Mouse (Mus musculus): ENCODE results near the gene Mrps6. TPM values are rescaled to one million over a fixed set of nuclear protein-coding genes. Genes with fewer than 3 reads are reported as not detected.

Gene Mrps6
- total and polyA plus RNA-seq, 3 experiments = 28.4 to 93.4 (median 39.7) TPM

- no peaks in the 10 kb centered on the region for H3K9me3 ChIP-seq (replicated peaks; ENCODE audit: low read length)
- no peak overlapping the region for H3K9ac ChIP-seq (ENCODE audit: insufficient read depth, low read depth)
- no peaks in the 10 kb centered on the region for H3K79me2 ChIP-seq (replicated peaks; ENCODE audit: control insufficient read depth, extremely low read depth, insufficient read depth, poor library complexity, severe bottlenecking)
- no peaks in the 10 kb centered on the region for H3K27me3 ChIP-seq (replicated peaks)
- H3K4me1 ChIP-seq (ENCODE audit: control insufficient read depth in 1 of 2, insufficient read depth in 2 of 2) = peaks cover 2 to 13% of the 10 kb centered on the region in 2 experiments; a peak in 2 of 4 replicates
- H3K4me3 ChIP-seq (replicated peaks in 1 of 3; ENCODE audit: low read depth in 2 of 3, low read length in 2 of 3, poor library complexity in 1 of 3) = no peak overlapping the region
- no peak for DNase-seq (ENCODE audit: extremely low read depth)
- in situ Hi-C loops (cut with MboI; ENCODE audit: low pct_ligation_motif_present, low pct_unique_long_range_greater_than_20kb, low sequenced_read_pairs) (no loop called here), dilution Hi-C loops (cut with MboI; ENCODE audit: extremely low pct_ligation_motif_present, extremely low pct_unique_long_range_greater_than_20kb, low sequenced_read_pairs) (no loop called here)
- H3K27ac ChIP-seq (ENCODE audit: insufficient read depth, low read depth) = no peak overlapping the region
- no peaks in the 10 kb centered on the region for H3K36me3 ChIP-seq (replicated peaks in 1 of 2; ENCODE audit: control insufficient read depth in 1 of 2, insufficient read depth in 1 of 2, low read length in 1 of 2)
- H3K4me2 ChIP-seq (ENCODE audit: insufficient read depth, low read depth, poor library complexity, severe bottlenecking) = no peak overlapping the region
- TF ChIP-seq IRF4 (IDR thresholded peaks at IDR 0.05; ENCODE audit: low read depth, low read length) (no peak), GABPA (IDR thresholded peaks at IDR 0.05; ENCODE audit: insufficient replicate concordance, low read depth, low read length) (no peak), NELFE (IDR thresholded peaks at IDR 0.05; ENCODE audit: low read depth, low read length) (no peak), UBTF (IDR thresholded peaks at IDR 0.05; ENCODE audit: low read depth, low read length) (no peak), NRF1 (IDR thresholded peaks at IDR 0.05; ENCODE audit: low read depth, low read length) (no peak), TBP (conservative IDR thresholded peaks at IDR 0.05; ENCODE audit: low read depth, low read length) (no peak), MAX (IDR thresholded peaks at IDR 0.05; ENCODE audit: low read length) (no peak), ZKSCAN1 (IDR thresholded peaks at IDR 0.05; ENCODE audit: borderline replicate concordance, low read depth, low read length) (no peak), ZC3H11A (IDR thresholded peaks at IDR 0.05; ENCODE audit: low read depth, low read length) (no peak), POLR2AphosphoS2 (IDR thresholded peaks at IDR 0.05; ENCODE audit: low read depth, low read length) (no peak), CHD1 (IDR thresholded peaks at IDR 0.05; ENCODE audit: low read depth, low read length) (no peak), KAT2A (IDR thresholded peaks at IDR 0.05; ENCODE audit: insufficient replicate concordance, low read length) (no peak), BHLHE40 (IDR thresholded peaks at IDR 0.05; ENCODE audit: low read depth, low read length) (no peak), PAX5 (IDR thresholded peaks at IDR 0.05; ENCODE audit: low read length) (no peak), CTCF (conservative IDR thresholded peaks at IDR 0.05 in 1 of 2, IDR thresholded peaks at IDR 0.05 in 1 of 2; ENCODE audit: low read depth in 2 of 2, low read length in 2 of 2) (no peak), MEF2A (IDR thresholded peaks at IDR 0.05; ENCODE audit: borderline replicate concordance, low read depth, low read length) (no peak), CHD2 (IDR thresholded peaks at IDR 0.05; ENCODE audit: low read length) (no peak), USF2 (conservative IDR thresholded peaks at IDR 0.05; ENCODE audit: low read depth, low read length) (no peak)
Measured at GRCm38 (mm10) chr16:92158461-92159091, 100.5 kb downstream of the Mrps6 start.

DNA sequence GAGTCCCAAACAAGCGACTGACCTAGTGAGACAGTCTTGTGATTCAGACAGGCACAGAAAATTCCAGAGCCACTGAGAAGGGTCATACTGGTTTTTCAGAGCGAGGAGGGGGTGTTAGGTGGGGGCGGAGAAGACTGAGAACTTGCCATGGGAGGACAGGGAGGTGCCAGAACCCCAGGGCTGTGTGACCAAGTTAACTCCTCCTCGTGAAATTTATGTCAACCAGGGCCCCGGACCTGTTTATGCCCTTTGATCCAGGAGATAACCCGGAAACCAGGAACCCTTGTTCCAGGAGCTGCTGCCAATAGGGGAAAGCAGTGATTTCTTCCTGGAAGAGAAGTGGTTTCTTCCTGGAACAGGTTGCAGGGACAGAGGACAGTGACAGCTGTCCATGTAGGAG, 101.0 kb downstream of the Mrps6 start:
- H3K27me3 ChIP-seq (replicated peaks) = no peaks in the 10 kb centered on the region
- no peak for DNase-seq (ENCODE audit: extremely low read depth)
- in situ Hi-C loops (cut with MboI; ENCODE audit: low pct_ligation_motif_present, low pct_unique_long_range_greater_than_20kb, low sequenced_read_pairs) (no loop called here), dilution Hi-C loops (cut with MboI; ENCODE audit: extremely low pct_ligation_motif_present, extremely low pct_unique_long_range_greater_than_20kb, low sequenced_read_pairs) (no loop called here)
- H3K9me3 ChIP-seq (replicated peaks; ENCODE audit: low read length) = no peaks in the 10 kb centered on the region
- no peaks in the 10 kb centered on the region for H3K36me3 ChIP-seq (replicated peaks in 1 of 2; ENCODE audit: control insufficient read depth in 1 of 2, insufficient read depth in 1 of 2, low read length in 1 of 2)
- H3K4me3 ChIP-seq (replicated peaks in 1 of 3; ENCODE audit: low read depth in 2 of 3, low read length in 2 of 3, poor library complexity in 1 of 3) = no peak overlapping the region
- no peak overlapping the region for H3K4me2 ChIP-seq (ENCODE audit: insufficient read depth, low read depth, poor library complexity, severe bottlenecking)
- peaks cover 2 to 13% of the 10 kb centered on the region in 2 experiments; a peak in 2 of 4 replicates for H3K4me1 ChIP-seq (ENCODE audit: control insufficient read depth in 1 of 2, insufficient read depth in 2 of 2)
- H3K79me2 ChIP-seq (replicated peaks; ENCODE audit: control insufficient read depth, extremely low read depth, insufficient read depth, poor library complexity, severe bottlenecking) = no peaks in the 10 kb centered on the region
- H3K27ac ChIP-seq (ENCODE audit: insufficient read depth, low read depth) = no peak overlapping the region
- no peak for TF ChIP-seq RAD21 (IDR thresholded peaks at IDR 0.05; ENCODE audit: low read depth, low read length)
- TF ChIP-seq ZKSCAN1 (IDR thresholded peaks at IDR 0.05; ENCODE audit: borderline replicate concordance, low read depth, low read length) = no peak
- TF ChIP-seq NELFE (IDR thresholded peaks at IDR 0.05; ENCODE audit: low read depth, low read length) = no peak
- no peak for TF ChIP-seq EP300 (IDR thresholded peaks at IDR 0.05; ENCODE audit: low read length)
- TF ChIP-seq JUND (conservative IDR thresholded peaks at IDR 0.05; ENCODE audit: low read depth, low read length) = no peak
- no peak for TF ChIP-seq MYC (IDR thresholded peaks at IDR 0.05; ENCODE audit: low read depth, low read length)
- TF ChIP-seq KAT2A (IDR thresholded peaks at IDR 0.05; ENCODE audit: insufficient replicate concordance, low read length) = no peak
- no peak for TF ChIP-seq TCF12 (IDR thresholded peaks at IDR 0.05; ENCODE audit: low read depth, low read length)
- TF ChIP-seq MAFK (IDR thresholded peaks at IDR 0.05; ENCODE audit: insufficient replicate concordance, low read length) = no peak
- TF ChIP-seq SMC3 (IDR thresholded peaks at IDR 0.05; ENCODE audit: low read depth, low read length) = no peak
- TF ChIP-seq SIN3A (IDR thresholded peaks at IDR 0.05; ENCODE audit: low read length) = no peak
- no peak for TF ChIP-seq MXI1 (IDR thresholded peaks at IDR 0.05; ENCODE audit: low read depth, low read length)
- no peak for TF ChIP-seq RCOR1 (conservative IDR thresholded peaks at IDR 0.05; ENCODE audit: low read depth, low read length)
- TF ChIP-seq ZNF384 (IDR thresholded peaks at IDR 0.05; ENCODE audit: low read depth, low read length) = no peak
- TF ChIP-seq GABPA (IDR thresholded peaks at IDR 0.05; ENCODE audit: insufficient replicate concordance, low read depth, low read length) = no peak
- no peak for TF ChIP-seq CTCF (conservative IDR thresholded peaks at IDR 0.05 in 1 of 2, IDR thresholded peaks at IDR 0.05 in 1 of 2; ENCODE audit: low read depth in 2 of 2, low read length in 2 of 2)
- TF ChIP-seq MEF2A (IDR thresholded peaks at IDR 0.05; ENCODE audit: borderline replicate concordance, low read depth, low read length) = no peak
- TF ChIP-seq USF1 (IDR thresholded peaks at IDR 0.05; ENCODE audit: low read depth, low read length) = no peak
- H3K9ac ChIP-seq (ENCODE audit: insufficient read depth, low read depth) = no peak overlapping the region
